Mouse (Mus musculus) E14TG2a.4 (cell line): ENCODE data around the gene Pcyox1.

Experiments used
- H3K27me3 ChIP-seq: 2 replicates; pipeline ENCODE4 v1.6.1; 2014; ENCODE audit warnings: low read length, control low read depth; ENCODE audit not compliant: insufficient read depth
- H3K36me3 ChIP-seq: 2 replicates; pipeline ENCODE4 v1.6.1; 2014; ENCODE audit warnings: low read length, control low read depth; ENCODE audit not compliant: insufficient read depth
- H3K4me1 ChIP-seq: replicated peaks from 2 replicates; pipeline ENCODE4 v1.6.1; 2014; ENCODE audit warnings: low read depth, low read length, control low read depth
- H3K4me3 ChIP-seq: replicated peaks from 2 replicates; pipeline ENCODE4 v1.5.1; 2014; ENCODE audit warnings: mild to moderate bottlenecking, low read length
- H3K9me3 ChIP-seq: 2 replicates; pipeline ENCODE4 v1.6.1; 2014; ENCODE audit warnings: low read length, control low read depth
- CTCF ChIP-seq: conservative IDR thresholded peaks from 2 replicates; pipeline ENCODE4 v1.5.1; 2014; ENCODE audit warnings: low read length
- NANOG ChIP-seq: IDR thresholded peaks from 2 replicates; pipeline ENCODE4 v1.6.1; 2014; ENCODE audit warnings: borderline replicate concordance, low read length, mixed read lengths
- POU5F1 ChIP-seq: IDR thresholded peaks from 2 replicates; pipeline ENCODE4 v1.6.1; 2014; ENCODE audit warnings: low read length, borderline replicate concordance

Pcyox1 gene

DNA sequence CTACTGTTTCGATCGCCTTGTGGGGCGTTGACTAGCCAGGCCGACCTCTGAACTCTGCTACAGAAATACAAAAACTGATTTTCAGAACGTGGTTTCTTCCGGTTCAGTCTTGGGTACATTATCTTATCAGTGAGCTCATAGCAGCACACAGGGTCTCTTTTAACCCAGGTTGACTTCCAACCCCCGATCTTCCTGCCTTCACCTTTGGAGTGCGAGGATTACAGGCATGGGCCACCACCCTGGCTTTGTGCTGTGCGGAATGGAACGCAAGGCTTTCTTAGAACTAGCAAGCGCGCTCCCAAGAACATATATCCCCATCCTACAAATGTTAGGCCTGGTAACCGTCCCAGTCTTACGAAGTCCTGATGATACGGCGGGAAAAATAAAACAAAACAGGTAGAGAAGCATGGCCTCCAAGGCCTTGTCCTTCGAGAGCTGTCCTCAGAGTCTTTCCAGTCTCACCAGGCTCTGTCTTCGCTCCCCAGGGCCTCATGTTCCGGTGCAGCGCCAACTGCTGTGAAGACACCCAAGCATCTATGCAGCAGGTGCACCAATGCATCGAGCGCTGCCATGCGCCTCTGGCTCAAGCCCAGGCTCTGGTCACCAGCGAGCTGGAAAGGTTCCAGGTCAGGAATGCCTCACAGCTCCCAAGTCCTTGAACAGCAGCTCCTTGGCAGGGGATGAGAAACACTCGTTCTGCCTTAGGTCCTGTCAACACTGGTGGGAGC lies 30.7 kb downstream of the Pcyox1 start:
- TF ChIP-seq CTCF (no peak), POU5F1 (no peak), NANOG (no peak)
- peak overlapping the region; percentile 96 for H3K4me3 ChIP-seq
- H3K9me3 ChIP-seq = no peaks in the 10 kb centered on the region
- peaks cover 35% of the 10 kb centered on the region for H3K36me3 ChIP-seq
- peaks cover 3% of the 10 kb centered on the region for H3K27me3 ChIP-seq
- peaks cover 46% of the 10 kb centered on the region for H3K4me1 ChIP-seq

DNA sequence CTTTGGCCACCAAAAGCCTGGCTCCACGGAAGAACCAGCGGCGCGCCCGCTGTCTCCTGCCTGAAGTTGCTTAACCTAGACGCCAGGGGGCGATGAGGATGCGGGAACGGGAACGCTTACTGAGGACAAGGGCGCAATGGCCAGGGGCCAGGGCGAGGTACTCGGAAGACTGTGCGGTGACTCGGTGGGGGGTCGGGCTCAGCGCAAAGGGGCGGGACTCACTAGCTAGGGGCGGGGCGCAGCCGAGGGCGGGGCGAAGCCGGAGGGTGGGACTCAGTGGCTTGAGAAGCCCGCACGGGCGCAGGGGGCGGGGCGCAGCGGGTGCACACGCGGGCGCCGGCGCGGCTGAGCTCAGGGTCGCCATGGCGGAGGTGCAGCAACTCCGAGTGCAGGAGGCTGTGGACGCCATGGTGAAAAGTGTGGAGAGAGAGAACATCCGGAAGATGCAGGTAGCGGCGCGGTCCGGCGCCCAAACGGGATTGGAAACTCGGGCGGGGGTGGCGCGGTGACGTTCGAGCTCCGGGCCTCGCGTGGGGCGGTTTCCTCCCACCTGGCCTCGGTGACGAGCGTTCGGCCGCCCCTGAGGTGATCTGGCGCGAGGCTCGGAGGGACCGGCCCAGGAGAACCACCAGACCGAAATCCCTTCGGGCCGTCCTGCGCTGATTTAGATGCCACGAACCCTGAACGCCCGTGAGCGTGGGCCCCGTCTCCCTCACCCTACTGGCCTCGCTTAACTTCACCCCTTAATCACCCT lies 31.4 kb downstream of the Pcyox1 start, which contains the start of gene Fam136a:
TSS of gene Fam136a (plus strand) at position 276 of the 754 bp plus-strand sequence.
- Histone ChIP-seq H3K4me3 (peak within 1 kb of the TSS; percentile 96), H3K4me1 (peaks cover 46% of the 10 kb centered on the region), H3K9me3 (no peaks in the 10 kb centered on the region), H3K36me3 (peaks cover 35% of the 10 kb centered on the region), H3K27me3 (peaks cover 3% of the 10 kb centered on the region)
- TF ChIP-seq CTCF = peak; percentile 81
- no peak for TF ChIP-seq NANOG

DNA sequence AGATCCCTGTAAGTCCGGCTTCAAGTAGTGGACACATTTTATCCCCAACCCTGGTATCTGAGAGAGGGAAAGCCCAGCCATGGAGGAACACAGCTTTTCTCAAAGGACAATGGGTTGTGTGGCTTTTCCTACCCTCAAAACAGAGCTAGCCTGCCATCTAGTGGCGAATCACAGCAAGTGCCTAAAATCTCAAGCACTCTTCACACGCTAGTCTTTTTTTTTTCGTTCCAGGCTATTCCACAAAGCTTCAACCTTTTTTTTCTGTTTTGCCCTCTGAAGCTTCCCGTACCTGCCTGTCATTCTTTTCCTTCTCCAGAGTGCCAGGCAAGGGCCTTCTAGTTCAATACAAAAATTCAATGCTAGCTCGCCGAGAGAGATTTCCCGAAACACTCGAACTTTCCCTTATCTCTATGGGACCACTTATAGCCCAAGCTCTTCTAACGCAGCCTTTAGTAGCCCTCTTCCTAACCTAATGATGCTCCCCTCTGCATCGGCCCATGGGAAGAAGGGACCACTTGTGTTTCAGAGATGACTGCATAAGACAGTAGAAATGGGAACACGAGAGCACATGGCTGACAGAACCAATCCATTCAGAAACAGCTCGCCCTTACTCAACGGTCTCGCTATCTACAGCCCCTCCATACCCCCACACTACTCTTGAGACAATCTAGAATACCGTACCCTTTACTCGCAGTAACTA lies 32.4 kb downstream of the Pcyox1 start:
- Histone ChIP-seq H3K36me3 (peaks cover 32% of the 10 kb centered on the region), H3K4me3 (peak overlapping the region; percentile 57), H3K27me3 (peaks cover 3% of the 10 kb centered on the region), H3K9me3 (no peaks in the 10 kb centered on the region), H3K4me1 (peaks cover 43% of the 10 kb centered on the region)
- peak; percentile 85 for TF ChIP-seq CTCF
- no peak for TF ChIP-seq NANOG
- no peak for TF ChIP-seq POU5F1

DNA sequence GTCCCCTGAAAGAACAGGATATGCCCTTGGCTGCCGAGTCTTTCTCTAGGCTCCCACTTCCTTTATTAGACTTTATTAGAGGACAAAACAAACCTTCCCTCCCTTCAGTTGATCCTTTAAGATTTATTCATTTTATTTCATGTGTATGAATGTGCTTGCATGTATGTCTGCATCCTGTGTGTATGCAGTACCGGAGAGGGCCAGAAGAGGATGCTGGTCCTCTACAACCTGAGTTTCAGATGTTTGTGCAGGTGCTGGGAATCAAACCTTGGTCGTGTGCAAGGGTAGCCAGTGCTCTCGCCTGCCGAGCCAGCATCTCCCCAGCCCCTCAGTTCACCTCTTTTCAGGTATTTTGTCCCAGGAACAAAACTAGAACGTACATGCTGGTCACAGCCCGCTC lies 35.6 kb downstream of the Pcyox1 start:
- H3K36me3 ChIP-seq = no peaks in the 10 kb centered on the region
- no peak overlapping the region for H3K4me3 ChIP-seq
- H3K4me1 ChIP-seq = peaks cover 21% of the 10 kb centered on the region
- peaks cover 3% of the 10 kb centered on the region for H3K27me3 ChIP-seq
- no peaks in the 10 kb centered on the region for H3K9me3 ChIP-seq
- TF ChIP-seq CTCF = peak; percentile 99
- no peak for TF ChIP-seq NANOG
- no peak for TF ChIP-seq POU5F1

DNA sequence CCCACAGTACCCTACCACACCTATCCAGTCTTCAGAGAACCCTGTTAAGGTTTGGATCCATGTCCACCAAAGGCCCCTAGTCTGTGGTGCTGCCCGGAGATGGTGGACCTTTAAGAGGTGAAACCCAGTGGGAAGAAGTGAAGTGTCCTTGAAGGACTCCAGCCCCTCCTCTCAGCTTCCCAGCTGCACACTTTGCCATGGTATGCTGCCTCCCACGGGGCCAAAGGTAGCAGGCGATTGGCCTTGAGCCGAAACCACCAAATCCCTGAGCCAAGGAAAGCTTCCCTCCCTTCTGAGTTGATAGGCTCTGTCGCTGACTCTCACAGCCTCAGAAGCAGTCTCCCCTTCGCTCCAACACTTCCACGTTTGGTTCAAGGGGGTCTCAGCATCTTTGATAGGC lies 36.3 kb downstream of the Pcyox1 start:
- Histone ChIP-seq H3K4me3 (no peak overlapping the region), H3K4me1 (peaks cover 20% of the 10 kb centered on the region), H3K27me3 (peaks cover 3% of the 10 kb centered on the region), H3K36me3 (no peaks in the 10 kb centered on the region), H3K9me3 (no peaks in the 10 kb centered on the region)
- TF ChIP-seq POU5F1 (no peak), NANOG (no peak), CTCF (no peak)

DNA sequence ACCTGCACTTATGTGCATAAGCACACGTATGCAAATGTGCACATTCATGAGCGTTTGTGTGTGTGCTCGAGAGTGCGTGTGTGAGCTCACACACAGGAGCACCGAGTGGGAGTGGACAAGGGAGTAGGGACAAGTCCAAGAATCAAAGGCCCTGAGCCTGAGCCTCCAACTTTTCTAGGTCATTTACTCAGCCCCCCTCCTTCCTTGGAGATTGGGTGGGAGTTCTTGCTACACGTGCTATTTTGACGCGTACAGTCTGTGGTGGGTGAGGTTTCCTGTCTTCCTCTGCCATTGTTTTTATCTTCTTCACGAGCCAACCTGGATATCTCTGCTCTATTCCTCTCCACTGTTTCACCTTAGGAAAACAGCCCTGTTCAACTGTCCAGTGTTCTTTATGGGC lies 40.0 kb downstream of the Pcyox1 start:
- no peaks in the 10 kb centered on the region for H3K27me3 ChIP-seq
- no peaks in the 10 kb centered on the region for H3K36me3 ChIP-seq
- no peaks in the 10 kb centered on the region for H3K9me3 ChIP-seq
- H3K4me1 ChIP-seq = peaks cover 6% of the 10 kb centered on the region
- no peak overlapping the region for H3K4me3 ChIP-seq
- TF ChIP-seq POU5F1 = no peak
- no peak for TF ChIP-seq CTCF
- no peak for TF ChIP-seq NANOG

DNA sequence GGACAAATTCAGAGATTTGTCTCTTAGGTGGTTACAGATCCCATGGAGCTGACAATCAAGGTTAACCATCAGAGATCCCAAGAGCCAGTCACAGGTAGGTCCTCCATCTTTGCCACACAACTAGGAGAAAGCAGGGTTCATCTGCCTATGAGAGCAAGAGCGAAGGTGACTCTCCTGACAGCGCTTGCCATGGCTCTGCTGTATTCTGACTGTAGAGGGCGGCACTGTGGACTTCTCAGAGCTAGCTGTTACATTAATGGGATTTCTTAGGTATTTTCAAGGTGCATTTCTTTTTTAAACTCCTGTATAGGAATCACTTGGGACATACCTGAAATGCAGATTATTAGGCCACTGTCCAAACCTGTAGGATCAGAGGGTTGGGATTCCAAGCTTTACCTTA lies 42.0 kb downstream of the Pcyox1 start:
- no peaks in the 10 kb centered on the region for H3K9me3 ChIP-seq
- no peaks in the 10 kb centered on the region for H3K4me1 ChIP-seq
- H3K27me3 ChIP-seq = no peaks in the 10 kb centered on the region
- no peak overlapping the region for H3K4me3 ChIP-seq
- TF ChIP-seq CTCF (peak; percentile 31), NANOG (no peak)
- H3K36me3 ChIP-seq = no peaks in the 10 kb centered on the region

DNA sequence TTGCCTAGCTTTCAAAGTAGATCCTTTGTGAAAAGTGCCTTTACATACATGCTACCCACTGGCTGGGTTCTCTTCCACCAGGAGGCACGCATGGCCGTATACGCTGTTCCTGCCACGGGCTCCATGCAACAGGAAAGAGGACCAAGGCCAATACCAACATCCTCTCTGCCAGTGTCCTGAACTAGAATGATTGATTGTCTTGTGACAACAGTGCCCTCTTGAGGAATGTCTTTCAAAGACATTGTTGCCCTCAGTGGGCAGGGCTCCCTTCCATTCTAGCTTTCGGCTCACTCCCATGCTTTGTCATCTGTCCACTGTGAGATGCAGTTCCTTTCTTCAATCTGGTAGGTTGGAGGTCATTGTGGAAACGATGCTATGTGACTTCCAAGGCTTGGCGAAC lies 47.7 kb downstream of the Pcyox1 start:
- H3K36me3 ChIP-seq = no peaks in the 10 kb centered on the region
- TF ChIP-seq POU5F1 (no peak), CTCF (no peak), NANOG (no peak)

More for the DNA sequence above, 47.7 kb downstream of the Pcyox1 start:
- Histone ChIP-seq H3K27me3 (no peaks in the 10 kb centered on the region), H3K4me1 (peaks cover 13% of the 10 kb centered on the region), H3K9me3 (no peaks in the 10 kb centered on the region), H3K4me3 (no peak overlapping the region)
